Comparison of ENCODE assay signal across 21 mouse cellular contexts in the genomic region with DNA sequence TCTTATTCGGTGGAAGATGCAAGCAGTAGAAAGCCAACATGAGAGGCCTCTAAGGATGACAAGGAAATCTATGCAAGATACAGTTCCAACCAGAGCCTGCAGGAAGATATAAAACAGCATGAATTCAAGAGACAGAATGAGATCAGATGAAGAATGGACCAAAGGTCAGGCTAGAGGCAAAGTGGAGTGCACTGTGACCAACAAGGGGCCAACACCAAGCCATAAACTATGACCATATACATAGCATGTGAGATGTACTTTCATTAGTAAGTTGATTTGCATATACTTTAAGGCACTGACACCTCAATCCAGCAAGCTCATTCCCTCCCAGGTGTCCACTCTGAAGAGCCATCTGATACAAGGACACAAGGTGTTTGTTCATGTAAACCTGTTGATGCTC. TPM values are rescaled to one million over a fixed set of nuclear protein-coding genes. Genes with fewer than 3 reads are reported as not detected.
DNase-seq lines count a peak whose midpoint lies in the region; ATAC-seq and TF ChIP-seq lines count a peak whose summit lies in the region.
"Had no signal": no experiment of that assay in that cellular context is flagged by ENCODE, and none has a peak within 500 bp of the region (broad histone marks: within the 10 kb centered on the region; RNA-seq: fewer than 3 reads in every experiment).

No protein-coding gene starts in this region.

- H3K9ac ChIP-seq in intestine, embryonic 16.5 days (ENCODE audit: low read depth, low read length) = no peak overlapping the region
- H3K9ac ChIP-seq in intestine, embryonic 15.5 days = no peak overlapping the region
- H3K9ac ChIP-seq in intestine, postnatal 0 days (ENCODE audit: low read depth, low read length) = no peak overlapping the region

- H3K36me3 ChIP-seq in intestine, embryonic 16.5 days (ENCODE audit: control insufficient read depth, insufficient read depth, low read length) = peaks cover 32% of the 10 kb centered on the region
- H3K36me3 ChIP-seq in intestine, embryonic 15.5 days = peaks cover 66% of the 10 kb centered on the region
- peaks cover 84% of the 10 kb centered on the region for H3K36me3 ChIP-seq in intestine, postnatal 0 days (ENCODE audit: control insufficient read depth, insufficient read depth)

- no peak overlapping the region for H3K4me3 ChIP-seq in intestine, embryonic 16.5 days (ENCODE audit: low read length)
- no peak overlapping the region for H3K4me3 ChIP-seq in intestine, embryonic 15.5 days (replicated peaks)
- H3K4me3 ChIP-seq in intestine, postnatal 0 days (ENCODE audit: low read depth, low read length) = no peak overlapping the region

- H3K27ac ChIP-seq in intestine, embryonic 16.5 days (ENCODE audit: low read length) = peak overlapping the region; percentile 2; the same call in 1 of the 2 replicates
- H3K27ac ChIP-seq in intestine, embryonic 15.5 days = no peak overlapping the region
- peak overlapping the region; percentile 61 for H3K27ac ChIP-seq in intestine, postnatal 0 days (ENCODE audit: low read depth, low read length)

- no peaks in the 10 kb centered on the region for H3K9me3 ChIP-seq in intestine, embryonic 16.5 days (ENCODE audit: control insufficient read depth, low read length)
- H3K9me3 ChIP-seq in intestine, embryonic 15.5 days = no peaks in the 10 kb centered on the region
- no peaks in the 10 kb centered on the region for H3K9me3 ChIP-seq in intestine, postnatal 0 days (ENCODE audit: control insufficient read depth)
- H3K9me3 ChIP-seq: G1E had no signal

- ATAC-seq in intestine, embryonic 16.5 days = peak; percentile 56; the same call in 1 of the 2 replicates
- ATAC-seq in intestine, embryonic 15.5 days = no peak
- ATAC-seq in intestine, postnatal 0 days = peak; percentile 78
- ATAC-seq in megakaryocyte-erythroid progenitor cell, adult 5-6 weeks (replicated peaks; ENCODE audit: low FRiP score, low TSS enrichment, poor library complexity, severe bottlenecking) = no peak
- ATAC-seq: activated CD4-positive, CD25-positive, alpha-beta regulatory T cell, adult 4 months; CD4-positive, CD25-positive, alpha-beta regulatory T cell, adult 4 months; Patski had no signal

- H3K4me2 ChIP-seq in intestine, embryonic 16.5 days (ENCODE audit: low read depth, low read length) = no peak overlapping the region
- H3K4me2 ChIP-seq in intestine, embryonic 15.5 days (replicated peaks) = no peak overlapping the region
- H3K4me2 ChIP-seq in intestine, postnatal 0 days (replicated peaks; ENCODE audit: low read depth) = no peak overlapping the region

- WGBS in intestine, embryonic 16.5 days = 86% methylated on average over 1 of the region's 1 CpGs
- WGBS in intestine, embryonic 15.5 days = 97% methylated on average over 1 of the region's 1 CpGs
- WGBS in intestine, postnatal 0 days = 82% methylated on average over 1 of the region's 1 CpGs

- no peak for TF ChIP-seq CTCF in intestine, postnatal 0 days (IDR thresholded peaks at IDR 0.05; ENCODE audit: low read depth)

- H3K27me3 ChIP-seq in intestine, embryonic 16.5 days (replicated peaks; ENCODE audit: control insufficient read depth, insufficient read depth, low read length) = no peaks in the 10 kb centered on the region
- H3K27me3 ChIP-seq in intestine, embryonic 15.5 days (replicated peaks) = no peaks in the 10 kb centered on the region
- no peaks in the 10 kb centered on the region for H3K27me3 ChIP-seq in intestine, postnatal 0 days (replicated peaks; ENCODE audit: control insufficient read depth, insufficient read depth, low read length)
- H3K27me3 ChIP-seq: CH12.LX, Patski had no signal

- H3K4me1 ChIP-seq in intestine, embryonic 16.5 days (ENCODE audit: control insufficient read depth, insufficient read depth, low read length) = no peaks in the 10 kb centered on the region
- H3K4me1 ChIP-seq in intestine, embryonic 15.5 days (replicated peaks) = no peaks in the 10 kb centered on the region
- H3K4me1 ChIP-seq in intestine, postnatal 0 days (replicated peaks; ENCODE audit: control insufficient read depth, insufficient read depth, low read length) = no peaks in the 10 kb centered on the region

- peak; percentile 63 for DNase-seq in heart, adult 11 months
- no peak for DNase-seq in heart, adult 18-20 months
- DNase-seq: adrenal gland, adult 2 months; adrenal gland, adult 8-10 months; adrenal gland, postnatal 10 days; adrenal gland, postnatal 14 days; adrenal gland, postnatal 25 days; adrenal gland, postnatal 36 days; B cell, adult 2 months; cerebellum, adult 11 months; cerebellum, adult 11-12 months; cerebellum, adult 18-20 months had no signal

RNA-seq across cellular contexts. Expression of a gene that starts 19.1 kb away (rescaled TPM):
- total RNA-seq in heart, adult 18-20 months (2021) = 10 to 100 TPM; 18.2 to 21.5 TPM
- polyA plus RNA-seq in intestine, embryonic 16.5 days (2015; fragmentation: Nextera tagmentation; extraction: Ambion mirVana) = 75.7 and 85.1 TPM in 2 replicates
- polyA plus RNA-seq in intestine, embryonic 15.5 days (2015; fragmentation: Nextera tagmentation; extraction: Ambion mirVana) = 63.4 and 70.1 TPM in 2 replicates
- 61.2 and 65.7 TPM in 2 replicates for polyA plus RNA-seq in intestine, postnatal 0 days (2015; fragmentation: Nextera tagmentation; extraction: Ambion mirVana)
- total RNA-seq in megakaryocyte-erythroid progenitor cell, adult 5-6 weeks (2014; fragmentation: Nextera tagmentation) = 66.2 and 88.6 TPM in 2 replicates
- 101 and 104 TPM in 2 replicates for total RNA-seq in megakaryocyte-erythroid progenitor cell, adult 5-6 weeks (2017)

RNA-seq across cellular contexts. Expression of a gene that starts 19.1 kb away (rescaled TPM):
- 10 to 100 TPM in 1 of 2 experiments, 1 to 10 TPM in 1; 8.5 to 11.1 TPM for total RNA-seq in heart, adult 18-20 months (2021)
- polyA plus RNA-seq in intestine, embryonic 16.5 days (2015; fragmentation: Nextera tagmentation; extraction: Ambion mirVana) = 31.7 and 31.9 TPM in 2 replicates
- 23.4 and 27.1 TPM in 2 replicates for polyA plus RNA-seq in intestine, embryonic 15.5 days (2015; fragmentation: Nextera tagmentation; extraction: Ambion mirVana)
- 19.4 and 19.5 TPM in 2 replicates for polyA plus RNA-seq in intestine, postnatal 0 days (2015; fragmentation: Nextera tagmentation; extraction: Ambion mirVana)
- 20.5 and 21.9 TPM in 2 replicates for total RNA-seq in megakaryocyte-erythroid progenitor cell, adult 5-6 weeks (2014; fragmentation: Nextera tagmentation)
- 6.5 and 12.3 TPM in 2 replicates for total RNA-seq in megakaryocyte-erythroid progenitor cell, adult 5-6 weeks (2017)

RNA-seq across cellular contexts. Expression of a gene that starts 49.7 kb away (rescaled TPM):
- 10 to 100 TPM; 18.1 to 21.4 TPM for total RNA-seq in heart, adult 18-20 months (2021)
- 11.3 and 11.9 TPM in 2 replicates for polyA plus RNA-seq in intestine, embryonic 16.5 days (2015; fragmentation: Nextera tagmentation; extraction: Ambion mirVana)
- polyA plus RNA-seq in intestine, embryonic 15.5 days (2015; fragmentation: Nextera tagmentation; extraction: Ambion mirVana) = 12.0 and 12.8 TPM in 2 replicates
- polyA plus RNA-seq in intestine, postnatal 0 days (2015; fragmentation: Nextera tagmentation; extraction: Ambion mirVana) = 4.8 and 5.8 TPM in 2 replicates
- 19.9 and 20.7 TPM in 2 replicates for total RNA-seq in megakaryocyte-erythroid progenitor cell, adult 5-6 weeks (2014; fragmentation: Nextera tagmentation)
- total RNA-seq in megakaryocyte-erythroid progenitor cell, adult 5-6 weeks (2017) = 2.8 and 7.8 TPM in 2 replicates

RNA-seq across cellular contexts. Expression of a gene that starts 59.0 kb away (rescaled TPM):
- 1 to 10 TPM; 4.8 to 6.6 TPM for total RNA-seq in heart, adult 18-20 months (2021)
- polyA plus RNA-seq in intestine, embryonic 16.5 days (2015; fragmentation: Nextera tagmentation; extraction: Ambion mirVana) = 11.3 and 14.0 TPM in 2 replicates
- polyA plus RNA-seq in intestine, embryonic 15.5 days (2015; fragmentation: Nextera tagmentation; extraction: Ambion mirVana) = 11.1 and 11.2 TPM in 2 replicates
- 10.3 and 13.6 TPM in 2 replicates for polyA plus RNA-seq in intestine, postnatal 0 days (2015; fragmentation: Nextera tagmentation; extraction: Ambion mirVana)
- total RNA-seq in megakaryocyte-erythroid progenitor cell, adult 5-6 weeks (2014; fragmentation: Nextera tagmentation) = 16.3 and 24.7 TPM in 2 replicates
- total RNA-seq in megakaryocyte-erythroid progenitor cell, adult 5-6 weeks (2017) = 10.5 and 13.0 TPM in 2 replicates

Comparison
In these comparisons a context has a peak if more than half of its experiments do, and no peak if none do; other contexts are left out.
1. ATAC-seq: peak in intestine, embryonic 16.5 days (single experiment) and intestine, postnatal 0 days (single experiment); none in intestine, embryonic 15.5 days (single experiment) and megakaryocyte-erythroid progenitor cell, adult 5-6 weeks (single experiment).